Mouse (Mus musculus) olfactory bulb, adult 2 months (tissue): ENCODE measurements at regions not wholly inside any gene's neighbourhood (a gene's known extent, or its start where the extent isn't known, plus 50 kb on each side); places are given as distances from the start of the nearest gene placed in this dataset.

Experiments
- CTCF ChIP-seq: fragments of 200-500 bp; IDR thresholded peaks from 2 replicates; pipeline ENCODE4 v1.5.1; 2012; ENCODE audit warnings: low read depth, mild to moderate bottlenecking, low read length, moderate library complexity; ENCODE audit not compliant: insufficient read depth
- POLR2A ChIP-seq: fragments of 200-500 bp; IDR thresholded peaks from 2 replicates; pipeline ENCODE4 v1.6.1; 2012; ENCODE audit warnings: mild to moderate bottlenecking, low read depth, low read length, moderate library complexity; ENCODE audit not compliant: insufficient read depth

GRCm38 (mm10) chr4:33852294-33852693 lies 72.1 kb upstream of the Cnr1 start:
- no peak for TF ChIP-seq CTCF
- TF ChIP-seq POLR2A: no peak
